Mouse (Mus musculus): ENCODE results near the gene Ankrd33b. TPM values are rescaled to one million over a fixed set of nuclear protein-coding genes. Genes with fewer than 3 reads are reported as not detected.
A peak's percentile ranks its signal among the peaks of the same experiment; 100 is the strongest.

Gene Ankrd33b
- polyA plus RNA-seq, 2 experiments from 2014 or later, result not detected

- no peak for ATAC-seq
Observed at GRCm38 (mm10) chr15:31337192-31337741, 30.3 kb downstream of the Ankrd33b start.

GRCm38 (mm10) chr15:31336685-31337084 is 30.8 kb downstream of the Ankrd33b start:
- no peak for ATAC-seq

GRCm38 (mm10) chr15:31334829-31335228 is 32.7 kb downstream of the Ankrd33b start:
- no peak for ATAC-seq

- ATAC-seq, result no peak
Observed at GRCm38 (mm10) chr15:31332541-31333163, 34.9 kb downstream of the Ankrd33b start.

- ATAC-seq, result no peak
Observed at GRCm38 (mm10) chr15:31331742-31332141, 35.8 kb downstream of the Ankrd33b start.

- no peak for ATAC-seq
Observed at GRCm38 (mm10) chr15:31328082-31328614, 39.4 kb downstream of the Ankrd33b start.

GRCm38 (mm10) chr15:31325660-31326354 is 41.7 kb downstream of the Ankrd33b start:
- no peak for ATAC-seq

GRCm38 (mm10) chr15:31324551-31324950 is 43.0 kb downstream of the Ankrd33b start:
- no peak for ATAC-seq

- no peak for ATAC-seq
Observed at GRCm38 (mm10) chr15:31323684-31324083, 43.8 kb downstream of the Ankrd33b start.

- no peak for ATAC-seq
Observed at GRCm38 (mm10) chr15:31320598-31321377, 46.7 kb downstream of the Ankrd33b start.

- no peak for ATAC-seq
Observed at GRCm38 (mm10) chr15:31319046-31319445, 48.5 kb downstream of the Ankrd33b start.

- ATAC-seq, result no peak
Observed at GRCm38 (mm10) chr15:31318158-31318955, 49.2 kb downstream of the Ankrd33b start.

- no peak for ATAC-seq
Observed at GRCm38 (mm10) chr15:31317056-31317805, 50.3 kb downstream of the Ankrd33b start.

- ATAC-seq, result peak; percentile 56
Observed at GRCm38 (mm10) chr15:31315630-31316231, 51.8 kb downstream of the Ankrd33b start.

- ATAC-seq, result no peak
Observed at GRCm38 (mm10) chr15:31312001-31312400, 55.5 kb downstream of the Ankrd33b start.

GRCm38 (mm10) chr15:31309526-31309925 is 58.0 kb downstream of the Ankrd33b start:
- ATAC-seq, result no peak

GRCm38 (mm10) chr15:31306726-31307125 is 60.8 kb downstream of the Ankrd33b start:
- no peak for ATAC-seq

GRCm38 (mm10) chr15:31305181-31305580 is 62.3 kb downstream of the Ankrd33b start:
- no peak for ATAC-seq

GRCm38 (mm10) chr15:31304302-31304701 is 63.2 kb downstream of the Ankrd33b start:
- ATAC-seq, result no peak

- no peak for ATAC-seq
Observed at GRCm38 (mm10) chr15:31302293-31302990, 65.1 kb downstream of the Ankrd33b start.
